Mouse (Mus musculus): ENCODE data around the gene Gm8374. TPM values are rescaled to one million over a fixed set of nuclear protein-coding genes. Genes with fewer than 3 reads are reported as not detected.

The Gm8374 gene
- not detected for polyA plus RNA-seq (2015; fragmentation: Illumina TruSeq; extraction: RNeasy Lipid Tissue Mini Kit (QIAGEN cat#74804); ENCODE audit: insufficient read depth, low replicate concordance)

GRCm38 (mm10) chr14:7365034-7365433 lies at the start of gene Gm8374:
Gene Gm8374, minus strand, starts transcription at chr14:7365134.

GRCm38 (mm10) chr14:7332295-7332694 lies 32.6 kb downstream of the Gm8374 start, which contains the start of gene Gm5797:
Gene Gm5797, minus strand, starts transcription at chr14:7332395.

GRCm38 (mm10) chr14:7314661-7315060 lies 50.3 kb downstream of the Gm8374 start, which contains the start of gene Gm3739:
Gene Gm3739, minus strand, starts transcription at chr14:7315049.

Other genes starting within 250 kb of the Gm8374 start
- not detected for gene Gm6676, start 239.7 kb downstream of the Gm8374 start, polyA plus RNA-seq (2015; fragmentation: Illumina TruSeq; extraction: RNeasy Lipid Tissue Mini Kit (QIAGEN cat#74804); ENCODE audit: insufficient read depth, low replicate concordance)
- 1.7 TPM for gene Gm3512, start 190.6 kb downstream of the Gm8374 start, polyA plus RNA-seq (2015; fragmentation: Illumina TruSeq; extraction: RNeasy Lipid Tissue Mini Kit (QIAGEN cat#74804); ENCODE audit: insufficient read depth, low replicate concordance)
- gene Gm16434, start 170.6 kb downstream of the Gm8374 start, polyA plus RNA-seq (2015; fragmentation: Illumina TruSeq; extraction: RNeasy Lipid Tissue Mini Kit (QIAGEN cat#74804); ENCODE audit: insufficient read depth, low replicate concordance): not detected
- not detected for gene Gm3727, start 100.4 kb downstream of the Gm8374 start, polyA plus RNA-seq (2015; fragmentation: Illumina TruSeq; extraction: RNeasy Lipid Tissue Mini Kit (QIAGEN cat#74804); ENCODE audit: insufficient read depth, low replicate concordance)
- gene Gm3739, start 50.1 kb downstream of the Gm8374 start, polyA plus RNA-seq (2015; fragmentation: Illumina TruSeq; extraction: RNeasy Lipid Tissue Mini Kit (QIAGEN cat#74804); ENCODE audit: insufficient read depth, low replicate concordance): 1.9 TPM
- not detected for gene Gm5797, start 32.7 kb downstream of the Gm8374 start, polyA plus RNA-seq (2015; fragmentation: Illumina TruSeq; extraction: RNeasy Lipid Tissue Mini Kit (QIAGEN cat#74804); ENCODE audit: insufficient read depth, low replicate concordance)
- gene Gm3755, start 85.8 kb upstream of the Gm8374 start, polyA plus RNA-seq (2015; fragmentation: Illumina TruSeq; extraction: RNeasy Lipid Tissue Mini Kit (QIAGEN cat#74804); ENCODE audit: insufficient read depth, low replicate concordance): not detected
- gene Gm3752, start 118.6 kb upstream of the Gm8374 start, polyA plus RNA-seq (2015; fragmentation: Illumina TruSeq; extraction: RNeasy Lipid Tissue Mini Kit (QIAGEN cat#74804); ENCODE audit: insufficient read depth, low replicate concordance): 0.35 TPM
- gene Gm3558, start 203.4 kb upstream of the Gm8374 start, polyA plus RNA-seq (2015; fragmentation: Illumina TruSeq; extraction: RNeasy Lipid Tissue Mini Kit (QIAGEN cat#74804); ENCODE audit: insufficient read depth, low replicate concordance): 0.29 TPM
- gene Gm10338, start 230.5 kb upstream of the Gm8374 start, polyA plus RNA-seq (2015; fragmentation: Illumina TruSeq; extraction: RNeasy Lipid Tissue Mini Kit (QIAGEN cat#74804); ENCODE audit: insufficient read depth, low replicate concordance): not detected

All from spleen, adult 10 weeks (tissue).